Mouse (Mus musculus): Measurements from ENCODE around the gene Aig1. TPM values are rescaled to one million over a fixed set of nuclear protein-coding genes. Genes with fewer than 3 reads are reported as not detected.

The Aig1 gene
- total and polyA plus RNA-seq, 3 experiments, result 0.13 TPM; not detected in 2

DNA sequence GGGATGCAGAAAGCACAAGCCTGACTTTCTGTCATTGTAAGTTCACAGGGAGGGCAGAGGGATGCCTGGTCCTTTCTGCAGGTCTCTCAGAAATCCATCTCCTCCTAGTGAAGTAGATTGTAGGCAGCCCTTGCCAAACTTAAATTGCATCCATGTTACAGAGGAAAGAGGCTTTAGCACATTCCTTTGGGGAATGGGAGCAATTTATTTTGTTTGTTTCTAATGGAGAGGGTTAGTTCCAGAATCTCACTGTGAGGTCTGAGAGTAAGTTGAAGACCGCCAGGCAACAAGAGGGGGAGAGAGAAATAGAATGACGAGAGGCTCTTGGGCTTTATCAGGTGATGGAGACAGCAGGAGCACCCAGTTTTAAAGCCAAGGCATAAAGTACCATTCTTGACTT is 155.7 kb downstream of the Aig1 start:
- Histone ChIP-seq H3K36me3 (ENCODE audit: control insufficient read depth in 1 of 2, insufficient read depth in 2 of 2, low read length in 2 of 2) (no peaks in the 10 kb centered on the region), H3K9ac (ENCODE audit: control insufficient read depth, low read depth, low read length, poor library complexity, severe bottlenecking) (no peak overlapping the region), H3K4me1 (ENCODE audit: control insufficient read depth in 1 of 2, insufficient read depth in 2 of 2, low read length in 2 of 2) (no peaks in the 10 kb centered on the region), H3K9me3 (replicated peaks; ENCODE audit: insufficient read depth, low read length) (no peaks in the 10 kb centered on the region), H3K79me2 (ENCODE audit: control insufficient read depth, insufficient read depth, low read length, poor library complexity) (no peaks in the 10 kb centered on the region), H3K4me3 (ENCODE audit: control insufficient read depth in 1 of 2, insufficient read depth in 1 of 2, low read depth in 2 of 2, low read length in 2 of 2) (no peak overlapping the region), H3K27me3 (ENCODE audit: control insufficient read depth in 1 of 2, insufficient read depth in 2 of 2, low read length in 2 of 2) (no peaks in the 10 kb centered on the region), H3K27ac (ENCODE audit: control insufficient read depth, low read depth, low read length) (no peak overlapping the region)
- TF ChIP-seq MAFK (IDR thresholded peaks at IDR 0.05; ENCODE audit: borderline replicate concordance, low read depth, low read length), result no peak
- no peak for TF ChIP-seq CHD2 (IDR thresholded peaks at IDR 0.05; ENCODE audit: low read length)
- DNase-seq (ENCODE audit: low read depth, low spot score), result no peak

DNA sequence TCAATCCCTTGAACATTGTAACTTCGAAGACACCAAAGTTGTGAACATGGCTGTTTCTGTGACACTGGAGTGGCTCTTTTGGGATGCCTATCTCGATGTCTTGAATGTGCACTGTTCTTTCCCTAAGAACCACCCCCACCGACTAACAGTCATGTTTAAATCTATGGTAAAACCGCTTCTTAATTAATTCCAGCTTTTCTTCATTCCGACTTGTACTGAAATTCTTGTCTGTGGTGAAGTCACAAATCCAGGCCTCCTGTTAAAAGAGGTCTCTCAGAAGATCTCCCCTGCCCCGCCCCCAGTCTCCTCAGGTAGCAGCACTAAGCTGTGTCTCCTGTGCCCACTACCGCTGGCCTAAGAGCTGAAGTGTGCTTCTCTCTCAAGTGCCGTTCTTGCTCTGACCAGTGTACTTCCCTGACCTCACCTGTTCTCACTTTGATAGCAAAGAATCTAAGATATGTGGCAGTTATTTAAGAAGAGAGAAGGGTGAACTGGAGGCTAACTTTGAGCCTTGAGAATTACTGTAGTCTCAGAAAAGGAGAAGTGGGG is 157.4 kb downstream of the Aig1 start:
- Histone ChIP-seq H3K79me2 (ENCODE audit: control insufficient read depth, insufficient read depth, low read length, poor library complexity) (no peaks in the 10 kb centered on the region), H3K36me3 (ENCODE audit: control insufficient read depth in 1 of 2, insufficient read depth in 2 of 2, low read length in 2 of 2) (no peaks in the 10 kb centered on the region), H3K4me1 (ENCODE audit: control insufficient read depth in 1 of 2, insufficient read depth in 2 of 2, low read length in 2 of 2) (no peaks in the 10 kb centered on the region), H3K4me3 (ENCODE audit: control insufficient read depth in 1 of 2, insufficient read depth in 1 of 2, low read depth in 2 of 2, low read length in 2 of 2) (no peak overlapping the region), H3K27ac (ENCODE audit: control insufficient read depth, low read depth, low read length) (no peak overlapping the region), H3K9me3 (replicated peaks; ENCODE audit: insufficient read depth, low read length) (no peaks in the 10 kb centered on the region), H3K27me3 (ENCODE audit: control insufficient read depth in 1 of 2, insufficient read depth in 2 of 2, low read length in 2 of 2) (no peaks in the 10 kb centered on the region), H3K9ac (ENCODE audit: control insufficient read depth, low read depth, low read length, poor library complexity, severe bottlenecking) (no peak overlapping the region)
- TF ChIP-seq MYB (IDR thresholded peaks at IDR 0.05; ENCODE audit: low read depth, low read length) (no peak), ELF1 (IDR thresholded peaks at IDR 0.05; ENCODE audit: low read depth, low read length) (no peak), NELFE (IDR thresholded peaks at IDR 0.05; ENCODE audit: low read depth, low read length) (no peak)
- DNase-seq (ENCODE audit: low read depth, low spot score), result no peak

- H3K79me2 ChIP-seq (ENCODE audit: control insufficient read depth, insufficient read depth, low read length, poor library complexity), result no peaks in the 10 kb centered on the region
- TF ChIP-seq MYB (IDR thresholded peaks at IDR 0.05; ENCODE audit: low read depth, low read length), result no peak
- no peak for TF ChIP-seq GABPA (IDR thresholded peaks at IDR 0.05; ENCODE audit: low read depth, low read length)
- no peak for TF ChIP-seq MEF2A (IDR thresholded peaks at IDR 0.05; ENCODE audit: extremely low read depth, insufficient replicate concordance, low read depth, low read length, poor library complexity, severe bottlenecking)
- TF ChIP-seq ELF1 (IDR thresholded peaks at IDR 0.05; ENCODE audit: low read depth, low read length), result no peak
- no peak for TF ChIP-seq CTCF (IDR thresholded peaks at IDR 0.05 in 2 of 3, conservative IDR thresholded peaks at IDR 0.05 in 1 of 3; ENCODE audit: control insufficient read depth in 1 of 3, insufficient read depth in 1 of 3, low read depth in 2 of 3, low read length in 3 of 3, poor library complexity in 1 of 3, severe bottlenecking in 1 of 3)
- no peak for TF ChIP-seq POLR2AphosphoS5 (IDR thresholded peaks at IDR 0.05; ENCODE audit: borderline replicate concordance, low read depth, low read length)
- no peak for TF ChIP-seq NRF1 (IDR thresholded peaks at IDR 0.05; ENCODE audit: insufficient read depth, low read depth, low read length, poor library complexity, severe bottlenecking)
- TF ChIP-seq ZKSCAN1 (IDR thresholded peaks at IDR 0.05; ENCODE audit: low read depth, low read length), result no peak
- no peak for TF ChIP-seq POLR2A (IDR thresholded peaks at IDR 0.05; ENCODE audit: control insufficient read depth in 1 of 2, insufficient read depth in 1 of 2, low read depth in 1 of 2, low read length in 2 of 2, poor library complexity in 1 of 2)
- no peak for TF ChIP-seq MAFK (IDR thresholded peaks at IDR 0.05; ENCODE audit: borderline replicate concordance, low read depth, low read length)
- no peak for TF ChIP-seq E2F4 (IDR thresholded peaks at IDR 0.05; ENCODE audit: borderline replicate concordance, low read depth, low read length)
- TF ChIP-seq TCF12 (IDR thresholded peaks at IDR 0.05; ENCODE audit: low read depth, low read length), result no peak
- TF ChIP-seq BHLHE40 (IDR thresholded peaks at IDR 0.05; ENCODE audit: borderline replicate concordance, low read depth, low read length), result no peak
- TF ChIP-seq ZNF384 (IDR thresholded peaks at IDR 0.05; ENCODE audit: low read depth, low read length), result no peak
- TF ChIP-seq MAZ (IDR thresholded peaks at IDR 0.05; ENCODE audit: low read depth, low read length), result no peak
- no peak for TF ChIP-seq KAT2A (conservative IDR thresholded peaks at IDR 0.05; ENCODE audit: low read depth, low read length)
- TF ChIP-seq SIN3A (IDR thresholded peaks at IDR 0.05; ENCODE audit: low read length), result no peak
- no peak for TF ChIP-seq MXI1 (IDR thresholded peaks at IDR 0.05; ENCODE audit: low read depth, low read length)
- no peak for TF ChIP-seq TBP (IDR thresholded peaks at IDR 0.05; ENCODE audit: low read depth, low read length)
- no peak for TF ChIP-seq NELFE (IDR thresholded peaks at IDR 0.05; ENCODE audit: low read depth, low read length)
Measured at GRCm38 (mm10) chr10:13705771-13706170, 163.0 kb downstream of the Aig1 start.

More at GRCm38 (mm10) chr10:13705771-13706170, 163.0 kb downstream of the Aig1 start:
- Histone ChIP-seq H3K9me3 (replicated peaks; ENCODE audit: insufficient read depth, low read length) (no peaks in the 10 kb centered on the region), H3K4me1 (ENCODE audit: control insufficient read depth in 1 of 2, insufficient read depth in 2 of 2, low read length in 2 of 2) (no peaks in the 10 kb centered on the region), H3K4me3 (ENCODE audit: control insufficient read depth in 1 of 2, insufficient read depth in 1 of 2, low read depth in 2 of 2, low read length in 2 of 2) (no peak overlapping the region), H3K9ac (ENCODE audit: control insufficient read depth, low read depth, low read length, poor library complexity, severe bottlenecking) (no peak overlapping the region), H3K27ac (ENCODE audit: control insufficient read depth, low read depth, low read length) (no peak overlapping the region), H3K27me3 (ENCODE audit: control insufficient read depth in 1 of 2, insufficient read depth in 2 of 2, low read length in 2 of 2) (no peaks in the 10 kb centered on the region), H3K36me3 (ENCODE audit: control insufficient read depth in 1 of 2, insufficient read depth in 2 of 2, low read length in 2 of 2) (no peaks in the 10 kb centered on the region)
- no peak for DNase-seq (ENCODE audit: low read depth, low spot score)
